Mouse (Mus musculus) A20 (cell line): ENCODE data around the gene Nap1l1.
A peak's percentile ranks its signal among the peaks of the same experiment; 100 is the strongest.
"Not testable (repeated sequence)": the region's sequence is repeated elsewhere in the genome, so short reads cannot be mapped to it uniquely, and the experiment has no call there.

Experiments
- DNase-seq: peaks from one replicate; pipeline ENCODE4 v3.0.0-alpha.2; 2011; ENCODE audit warnings: low read depth, low spot score

The Nap1l1 gene

GRCm38 (mm10) chr10:111479599-111479998 is 6.6 kb downstream of the Nap1l1 start:
- no peak for DNase-seq

GRCm38 (mm10) chr10:111482654-111483053 is 9.6 kb downstream of the Nap1l1 start:
- no peak for DNase-seq

GRCm38 (mm10) chr10:111484079-111484478 is 11.1 kb downstream of the Nap1l1 start:
- DNase-seq, result no peak

- DNase-seq, result peak; percentile 46
Measured at GRCm38 (mm10) chr10:111488793-111489192, 15.8 kb downstream of the Nap1l1 start.

- not testable (repeated sequence) for DNase-seq
Measured at GRCm38 (mm10) chr10:111490079-111490478, 17.1 kb downstream of the Nap1l1 start.

GRCm38 (mm10) chr10:111495888-111496287 is 22.9 kb downstream of the Nap1l1 start:
- no peak for DNase-seq

GRCm38 (mm10) chr10:111499892-111500291 is 26.9 kb downstream of the Nap1l1 start:
- no peak for DNase-seq

- peak; percentile 84 for DNase-seq
Measured at GRCm38 (mm10) chr10:111503071-111503470, 30.0 kb downstream of the Nap1l1 start.

GRCm38 (mm10) chr10:111503716-111504115 is 30.7 kb downstream of the Nap1l1 start:
- no peak for DNase-seq

- no peak for DNase-seq
Measured at GRCm38 (mm10) chr10:111504606-111505005, 31.6 kb downstream of the Nap1l1 start.

- DNase-seq, result no peak
Measured at GRCm38 (mm10) chr10:111505406-111505805, 32.4 kb downstream of the Nap1l1 start.

GRCm38 (mm10) chr10:111506101-111506925 is 33.3 kb downstream of the Nap1l1 start, which contains the start of gene Phlda1:
Gene Phlda1 (plus strand): TSS chr10:111506286.
- peak; percentile 94 for DNase-seq

- no peak for DNase-seq
Measured at GRCm38 (mm10) chr10:111506926-111507459, 34.0 kb downstream of the Nap1l1 start.

GRCm38 (mm10) chr10:111507460-111508211 is 34.6 kb downstream of the Nap1l1 start:
- peak; percentile 75 for DNase-seq

- peak; percentile 26 for DNase-seq
Measured at GRCm38 (mm10) chr10:111508324-111509080, 35.5 kb downstream of the Nap1l1 start.

GRCm38 (mm10) chr10:111509103-111509784 is 36.2 kb downstream of the Nap1l1 start:
- DNase-seq, result no peak

GRCm38 (mm10) chr10:111509981-111510380 is 37.0 kb downstream of the Nap1l1 start:
- no peak for DNase-seq

- DNase-seq, result no peak
Measured at GRCm38 (mm10) chr10:111510798-111511197, 37.8 kb downstream of the Nap1l1 start.

GRCm38 (mm10) chr10:111512036-111512568 is 39.1 kb downstream of the Nap1l1 start:
- no peak for DNase-seq

- DNase-seq, result no peak
Measured at GRCm38 (mm10) chr10:111514282-111514885, 41.4 kb downstream of the Nap1l1 start.
